Mouse (Mus musculus) neutrophil, adult 65 days (primary cell): ENCODE data around the gene Ndufb5. TPM values are rescaled to one million over a fixed set of nuclear protein-coding genes. Genes with fewer than 3 reads are reported as not detected.

Experiments
- total RNA-seq: library from RNA; stranded (reverse); gene quantifications from 2 replicates; pipeline ENCODE4 v1.2.4, GENCODE M21; 2023

The Ndufb5 gene
- total RNA-seq = 40.8 and 49.1 TPM in 2 replicates

GRCm38 (mm10) chr3:32736244-32737171 is at the start of gene Ndufb5:
Ndufb5 (plus strand) TSS chr3:32736990.

GRCm38 (mm10) chr3:32705647-32706348 is 31.0 kb upstream of the Ndufb5 start, which contains the start of gene Actl6a:
Actl6a (plus strand) TSS chr3:32706298.

DNA sequence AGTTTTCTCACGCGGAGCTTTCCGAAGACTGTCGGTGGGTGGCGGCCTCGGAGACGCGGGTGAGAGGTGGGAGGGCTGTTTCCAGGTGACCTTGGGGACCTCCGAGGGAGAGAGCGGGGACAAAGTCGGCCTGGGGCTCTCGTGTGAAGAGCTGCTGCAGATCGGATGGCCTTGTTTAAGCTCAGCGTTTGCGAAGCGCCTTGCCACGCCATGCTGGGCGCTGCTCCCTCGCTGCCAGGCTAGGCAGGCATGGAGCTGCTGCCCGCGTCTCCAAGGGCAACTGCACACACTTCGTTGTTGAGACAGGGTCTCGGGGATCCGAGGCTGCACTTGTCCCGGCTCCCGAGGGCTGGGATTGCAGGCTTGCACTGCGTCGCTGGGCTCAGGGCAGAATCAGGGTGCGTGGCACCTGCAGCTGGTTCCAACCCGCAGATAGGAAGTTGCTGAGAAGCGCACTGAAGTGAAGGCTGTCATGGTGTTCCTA is 424 bp downstream of the Ndufb5 start, which contains the start of gene Mrpl47:
Gene Mrpl47, minus strand, starts transcription at position 434 of the 484 bp plus-strand sequence.

Other genes with a start within 250 kb of the Ndufb5 start
- not detected in 2 replicates for gene Kcnmb3, start 244.8 kb upstream of the Ndufb5 start, total RNA-seq
- 8.7 and 14.3 TPM in 2 replicates for gene Zfp639, start 226.7 kb upstream of the Ndufb5 start, total RNA-seq
- gene Mfn1, start 207.5 kb upstream of the Ndufb5 start, total RNA-seq = 15.9 and 35.3 TPM in 2 replicates
- 7.3 and 10.7 TPM in 2 replicates for gene Gnb4, start 120.4 kb upstream of the Ndufb5 start, total RNA-seq
- gene Actl6a, start 30.7 kb upstream of the Ndufb5 start, total RNA-seq = 32.8 and 33.2 TPM in 2 replicates
- 1.2 and 3.0 TPM in 2 replicates for gene Mrpl47, start 615 bp downstream of the Ndufb5 start, total RNA-seq
- not detected in 2 replicates for gene Usp13, start 80.6 kb downstream of the Ndufb5 start, total RNA-seq